Mouse (Mus musculus): ENCODE results near the gene Amz1.

GRCm38 (mm10) chr5:140680051-140680450 is 43.9 kb upstream of the Amz1 start:
- no peak for TF ChIP-seq CTCF (IDR thresholded peaks at IDR 0.05; ENCODE audit: borderline replicate concordance, control insufficient read depth, extremely low read depth, insufficient read depth, low read length, poor library complexity)
- no peak for TF ChIP-seq POLR2A (IDR thresholded peaks at IDR 0.05; ENCODE audit: control insufficient read depth, extremely low read depth, insufficient read depth, low read length, poor library complexity)
